Mouse (Mus musculus) neural tube, embryonic 14.5 days (tissue): ENCODE measurements around the gene Hist1h2bq. TPM values are rescaled to one million over a fixed set of nuclear protein-coding genes. Genes with fewer than 3 reads are reported as not detected.
"Not testable (repeated sequence)": the region's sequence is repeated elsewhere in the genome, so short reads cannot be mapped to it uniquely, and the experiment has no call there.

ENCODE experiments used
- ATAC-seq: fragments of 200-750 bp; cut with Nextera tagmentation; 2 replicates; pipeline ENCODE4 v1.8.0; 2017; ENCODE audit warnings: low read depth, mild to moderate bottlenecking, moderate TSS enrichment, moderate library complexity
- H3K27ac ChIP-seq: fragments of 300-500 bp; sonication (generic); 2 replicates; pipeline ENCODE4 v1.5.1; 2014; ENCODE audit warnings: low read depth, mild to moderate bottlenecking, control low read depth, low read length, moderate library complexity, mixed read lengths
- H3K27me3 ChIP-seq: fragments of 300-500 bp; sonication (generic); 2 replicates; pipeline ENCODE4 v1.6.1; 2014; ENCODE audit warnings: low read length; ENCODE audit not compliant: control insufficient read depth, insufficient read depth
- H3K36me3 ChIP-seq: fragments of 300-500 bp; sonication (generic); 2 replicates; pipeline ENCODE4 v1.6.1; 2014; ENCODE audit warnings: low read length, mixed read lengths; ENCODE audit not compliant: control insufficient read depth, insufficient read depth
- H3K4me1 ChIP-seq: fragments of 300-500 bp; sonication (generic); 2 replicates; pipeline ENCODE4 v1.6.1; 2014; ENCODE audit warnings: low read length; ENCODE audit not compliant: control insufficient read depth, insufficient read depth
- H3K4me2 ChIP-seq: fragments of 300-500 bp; sonication (generic); 2 replicates; pipeline ENCODE4 v1.6.1; 2014; ENCODE audit warnings: mild to moderate bottlenecking, low read depth, low read length, control low read depth
- H3K4me3 ChIP-seq: fragments of 300-500 bp; sonication (generic); 2 replicates; pipeline ENCODE4 v1.5.1; 2014; ENCODE audit warnings: low read depth, low read length, control low read depth, mixed read lengths
- H3K9ac ChIP-seq: fragments of 300-500 bp; sonication (generic); replicated peaks from 2 replicates; pipeline ENCODE4 v1.6.1; 2014; ENCODE audit warnings: low read depth, mild to moderate bottlenecking, control low read depth, low read length, mixed read lengths
- H3K9me3 ChIP-seq: fragments of 300-500 bp; sonication (generic); 2 replicates; pipeline ENCODE4 v1.6.1; 2016; ENCODE audit warnings: low read length; ENCODE audit not compliant: control insufficient read depth
- WGBS: fragments of 180-500 bp; shearing (Covaris S2); extraction: QIAGEN DNeasy Blood & Tissue Kit; methylation state at CpG from one replicate; pipeline ENCODE4 v1.1.7; 2014; 5-methylcytosine and 5-hydroxymethylcytosine counted together
- polyA plus RNA-seq: library from polyadenylated mRNA; unstranded; fragments of >200 nt; fragmentation: Nextera tagmentation; extraction: Ambion mirVana; gene quantifications from 2 replicates; pipeline ENCODE4 v1.2.1, GENCODE M21; 2014

The Hist1h2bq gene
- polyA plus RNA-seq, 1 experiment from 2014 or later, result 4.5 TPM

DNA sequence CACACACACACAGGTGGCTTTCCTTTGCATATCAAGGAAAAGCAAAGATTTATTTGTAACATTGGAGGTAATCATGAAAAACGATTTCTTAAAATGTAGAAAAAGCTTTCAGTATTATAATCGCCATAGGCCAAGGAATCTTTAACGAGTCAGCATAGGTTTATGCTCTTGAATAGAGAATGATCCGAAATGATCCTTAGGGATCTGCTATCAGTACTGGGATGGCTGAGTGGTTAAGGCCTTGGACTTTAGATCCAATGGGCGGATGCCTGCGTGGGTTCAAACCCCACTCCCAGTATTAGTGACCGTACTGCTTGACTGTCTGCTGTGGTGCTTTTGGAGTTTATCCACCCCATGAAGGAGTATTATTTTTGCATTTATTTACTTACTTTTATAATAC, 14.4 kb downstream of the Hist1h2bq start:
- Histone ChIP-seq H3K4me2 (no peak overlapping the region), H3K4me3 (no peak overlapping the region), H3K36me3 (no peaks in the 10 kb centered on the region), H3K4me1 (no peaks in the 10 kb centered on the region), H3K27me3 (no peaks in the 10 kb centered on the region), H3K9ac (no peak overlapping the region), H3K27ac (no peak overlapping the region), H3K9me3 (no peaks in the 10 kb centered on the region)
- 91% methylated on average over 7 of the region's 7 CpGs for WGBS
- no peak for ATAC-seq

DNA sequence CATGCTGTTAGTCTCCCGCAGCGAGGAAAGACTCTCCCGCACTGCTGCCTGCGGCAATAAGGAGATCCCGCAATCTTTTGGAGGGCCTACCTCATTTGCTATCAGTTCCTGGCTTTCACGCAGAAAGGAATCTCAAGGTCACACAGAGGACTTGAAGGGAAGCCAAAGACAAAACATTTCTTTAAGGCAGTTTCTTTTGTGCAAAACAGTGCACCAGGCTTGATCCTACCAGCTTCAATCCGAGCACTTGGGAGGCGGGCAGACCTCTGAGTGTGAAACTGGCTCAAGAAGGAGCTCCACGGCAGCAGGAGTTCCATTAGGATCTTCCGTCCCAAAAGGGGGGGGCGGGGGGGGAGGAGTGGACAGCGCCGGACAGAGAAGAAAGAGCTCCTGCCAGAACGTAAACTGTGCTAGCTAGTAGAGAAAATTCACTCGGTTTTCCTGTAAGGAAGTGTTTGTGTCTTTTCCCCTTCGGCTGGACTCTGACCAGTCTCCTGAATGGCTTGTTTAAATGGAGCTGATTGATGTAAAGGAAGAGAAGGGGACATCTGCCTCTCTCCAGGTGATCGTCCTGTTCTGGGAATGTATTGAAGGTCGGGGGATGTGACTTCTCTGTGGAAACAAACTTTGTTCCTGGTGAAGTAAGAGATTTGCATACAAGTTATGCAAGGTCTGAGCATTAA, 19.3 kb downstream of the Hist1h2bq start:
- no peak overlapping the region for H3K9ac ChIP-seq

DNA sequence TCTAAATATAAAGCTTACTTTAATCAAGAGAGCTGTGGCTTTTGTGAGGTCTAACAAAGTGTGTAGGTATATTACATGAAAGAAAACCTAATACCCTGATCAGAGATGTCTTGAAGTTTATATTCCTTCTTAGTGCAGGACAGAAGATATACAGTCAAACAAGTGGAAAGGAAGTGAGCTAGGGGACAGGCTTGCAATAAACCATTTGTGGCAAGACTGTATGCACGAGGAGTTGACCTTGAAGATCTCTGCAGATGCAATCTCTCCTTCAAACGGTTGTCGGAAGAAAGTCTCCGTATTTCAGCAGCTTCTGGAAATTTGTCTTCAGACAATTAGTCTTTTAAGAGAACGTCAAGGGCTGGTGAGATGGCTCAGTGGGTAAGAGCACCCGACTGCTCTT, 20.1 kb downstream of the Hist1h2bq start:
- Histone ChIP-seq H3K4me1 (peaks cover 12% of the 10 kb centered on the region), H3K9me3 (no peaks in the 10 kb centered on the region), H3K4me3 (no peak overlapping the region), H3K9ac (no peak overlapping the region), H3K27ac (no peak overlapping the region), H3K4me2 (no peak overlapping the region), H3K27me3 (no peaks in the 10 kb centered on the region), H3K36me3 (no peaks in the 10 kb centered on the region)
- 57% methylated on average over 6 of the region's 6 CpGs for WGBS
- ATAC-seq, result no peak

More for the DNA sequence above, 19.3 kb downstream of the Hist1h2bq start:
- no peak for ATAC-seq
- Histone ChIP-seq H3K9me3 (no peaks in the 10 kb centered on the region), H3K27me3 (no peaks in the 10 kb centered on the region), H3K27ac (no peak overlapping the region), H3K4me3 (no peak overlapping the region), H3K4me1 (peaks cover 12% of the 10 kb centered on the region), H3K36me3 (no peaks in the 10 kb centered on the region), H3K4me2 (peak overlapping the region; percentile 40)
- 7% methylated on average over 17 of the region's 18 CpGs for WGBS

DNA sequence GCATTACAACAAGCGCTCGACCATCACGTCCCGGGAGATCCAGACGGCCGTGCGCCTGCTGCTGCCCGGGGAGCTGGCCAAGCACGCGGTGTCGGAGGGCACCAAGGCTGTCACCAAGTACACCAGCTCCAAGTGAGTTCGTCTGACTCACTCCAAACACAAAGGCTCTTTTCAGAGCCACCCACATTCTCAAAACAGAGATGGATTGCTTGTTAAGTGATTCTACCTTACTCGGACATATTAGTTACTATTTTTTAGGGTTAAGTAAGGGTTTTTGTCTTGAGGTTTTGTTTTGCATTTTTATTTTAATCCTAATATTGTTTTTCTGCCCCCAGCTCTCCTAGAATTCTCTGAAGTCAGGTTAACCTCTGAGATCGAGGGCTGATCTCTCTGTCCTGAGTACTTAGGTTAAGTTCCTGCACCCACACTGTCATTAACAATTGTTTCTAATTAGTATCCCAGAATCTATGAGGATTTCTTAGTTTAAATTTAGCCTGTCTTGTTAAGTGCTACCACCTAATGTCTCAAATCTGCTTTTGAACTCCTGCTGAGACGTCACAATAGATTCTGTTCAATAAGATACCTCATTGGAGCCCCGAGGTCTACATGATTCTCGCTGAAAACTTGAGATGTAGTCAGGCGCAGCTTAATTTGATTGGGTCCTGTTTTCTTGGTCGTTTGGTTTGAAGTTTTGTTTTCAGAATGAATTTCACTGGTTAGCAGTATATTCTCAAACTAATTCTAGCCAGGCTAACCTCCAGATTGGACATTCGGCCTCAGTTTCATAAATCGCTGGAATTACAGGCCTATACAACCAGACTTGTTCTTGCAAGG, 22.0 kb downstream of the Hist1h2bq start:
- ATAC-seq, result peak; percentile 29; the same call in 1 of the 2 replicates
- Histone ChIP-seq H3K27ac (peak overlapping the region; percentile 5; the same call in 1 of the 2 replicates), H3K9ac (no peak overlapping the region), H3K36me3 (no peaks in the 10 kb centered on the region), H3K4me1 (peaks cover 16% of the 10 kb centered on the region), H3K9me3 (no peaks in the 10 kb centered on the region), H3K4me2 (peak overlapping the region; percentile 56), H3K4me3 (peak overlapping the region; percentile 29), H3K27me3 (no peaks in the 10 kb centered on the region)
- 12% methylated on average over 14 of the region's 21 CpGs for WGBS

DNA sequence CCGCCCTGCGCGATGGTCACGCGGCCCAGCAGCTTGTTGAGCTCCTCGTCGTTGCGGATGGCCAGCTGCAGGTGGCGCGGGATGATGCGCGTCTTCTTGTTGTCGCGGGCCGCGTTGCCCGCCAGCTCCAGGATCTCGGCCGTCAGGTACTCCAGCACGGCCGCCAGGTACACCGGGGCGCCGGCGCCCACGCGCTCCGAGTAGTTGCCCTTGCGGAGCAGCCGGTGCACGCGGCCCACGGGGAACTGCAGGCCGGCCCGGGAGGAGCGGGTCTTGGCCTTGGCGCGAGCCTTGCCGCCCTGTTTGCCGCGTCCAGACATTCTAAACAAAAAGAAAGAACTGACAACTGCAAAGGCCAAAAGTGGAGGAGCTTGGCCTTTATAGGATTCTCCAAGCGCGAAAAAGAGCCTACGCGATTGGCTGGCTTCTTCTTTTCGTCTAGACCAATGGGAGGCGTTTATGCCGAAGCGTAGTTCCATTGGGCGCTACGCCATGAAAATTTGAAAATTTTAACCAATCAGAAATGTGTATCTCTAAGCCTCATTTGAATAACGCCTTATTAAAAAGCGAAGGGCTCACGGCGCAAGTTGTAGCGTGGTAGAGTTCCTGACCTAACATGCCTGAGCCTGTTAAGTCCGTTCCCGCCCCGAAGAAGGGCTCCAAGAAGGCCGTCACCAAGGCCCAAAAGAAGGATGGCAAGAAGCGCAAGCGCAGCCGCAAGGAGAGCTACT, 22.9 kb downstream of the Hist1h2bq start, which contains the start of the genes Hist1h2an and Hist1h2bp:
Gene Hist1h2an (minus strand): TSS at position 320 of the 731 bp plus-strand sequence.
Gene Hist1h2bp (plus strand): TSS at position 563 of the 731 bp plus-strand sequence.
- Histone ChIP-seq H3K4me1 (peaks cover 23% of the 10 kb centered on the region), H3K4me2 (peak within 1 kb of the TSS; percentile 56), H3K4me3 (peak within 1 kb of the TSS; percentile 29), H3K27ac (peak within 1 kb of the TSS; percentile 52)
- not testable (repeated sequence) for H3K9ac ChIP-seq, H3K9me3 ChIP-seq, H3K27me3 ChIP-seq, H3K36me3 ChIP-seq
- peak; percentile 95 for ATAC-seq
- WGBS, result under 1% methylated on average over 35 of the region's 63 CpGs

DNA sequence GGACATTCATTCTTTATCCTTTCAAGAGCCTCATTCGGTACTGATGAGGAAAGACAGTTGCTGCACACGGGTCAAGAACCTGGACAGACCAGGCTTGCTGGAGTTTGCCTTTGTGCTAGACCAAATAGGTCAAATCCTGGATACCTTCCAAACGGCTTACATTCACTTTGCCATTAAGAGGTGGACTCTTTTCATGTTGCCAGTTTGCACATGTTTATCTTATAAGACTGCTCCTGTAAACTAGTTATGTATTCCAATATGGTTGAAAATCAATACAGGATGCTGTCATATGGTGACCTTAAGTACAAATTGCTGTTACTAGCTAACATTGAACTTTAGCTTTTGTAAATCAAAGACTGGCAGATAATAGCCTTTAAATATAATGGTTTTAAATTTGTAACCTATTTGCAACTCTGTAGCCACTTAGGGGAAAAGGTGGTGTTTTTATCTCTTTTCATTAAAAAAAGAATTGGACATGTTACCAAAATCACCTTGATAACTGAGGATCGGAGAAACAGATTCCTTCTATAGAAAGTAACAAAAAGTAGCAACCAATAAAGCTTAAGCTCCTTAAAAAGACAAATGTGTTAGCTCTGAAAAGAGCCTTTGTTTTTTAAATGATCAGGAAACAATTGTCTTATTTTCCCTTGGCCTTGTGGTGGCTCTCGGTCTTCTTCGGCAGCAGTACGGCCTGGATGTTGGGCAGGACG, 23.7 kb downstream of the Hist1h2bq start:
- H3K4me1 ChIP-seq, result peaks cover 23% of the 10 kb centered on the region
- no peak overlapping the region for H3K27ac ChIP-seq
- ATAC-seq, result no peak
- H3K36me3 ChIP-seq, result no peaks in the 10 kb centered on the region
- 3% methylated on average over 8 of the region's 8 CpGs for WGBS
- no peaks in the 10 kb centered on the region for H3K27me3 ChIP-seq
- no peaks in the 10 kb centered on the region for H3K9me3 ChIP-seq
- no peak overlapping the region for H3K9ac ChIP-seq
- peak overlapping the region; percentile 29 for H3K4me3 ChIP-seq
- H3K4me2 ChIP-seq, result peak overlapping the region; percentile 56

DNA sequence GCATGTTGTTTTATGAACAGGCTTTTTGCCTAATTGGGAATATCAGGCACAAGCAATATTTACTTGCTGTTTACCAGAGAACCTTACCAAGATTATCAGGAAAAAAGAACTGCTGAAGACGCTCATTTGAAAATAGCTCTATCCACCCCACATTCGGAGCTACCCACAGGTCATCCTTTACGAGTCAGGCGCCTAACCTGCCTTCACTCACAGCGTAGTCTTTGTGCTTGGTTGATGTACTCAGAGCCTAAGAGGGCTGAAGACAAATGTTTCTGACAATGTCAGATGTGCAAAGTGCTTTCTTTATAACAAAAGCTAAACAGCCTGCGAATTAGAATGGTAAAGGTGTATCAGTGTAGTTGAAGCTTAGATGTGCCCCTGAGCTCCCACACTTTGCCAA, 25.7 kb downstream of the Hist1h2bq start:
- Histone ChIP-seq H3K4me3 (no peak overlapping the region), H3K4me2 (no peak overlapping the region), H3K27ac (no peak overlapping the region), H3K9ac (no peak overlapping the region), H3K36me3 (no peaks in the 10 kb centered on the region), H3K27me3 (no peaks in the 10 kb centered on the region), H3K9me3 (no peaks in the 10 kb centered on the region), H3K4me1 (peaks cover 31% of the 10 kb centered on the region)
- ATAC-seq, result no peak
- WGBS, result 12% methylated on average over 6 of the region's 6 CpGs

DNA sequence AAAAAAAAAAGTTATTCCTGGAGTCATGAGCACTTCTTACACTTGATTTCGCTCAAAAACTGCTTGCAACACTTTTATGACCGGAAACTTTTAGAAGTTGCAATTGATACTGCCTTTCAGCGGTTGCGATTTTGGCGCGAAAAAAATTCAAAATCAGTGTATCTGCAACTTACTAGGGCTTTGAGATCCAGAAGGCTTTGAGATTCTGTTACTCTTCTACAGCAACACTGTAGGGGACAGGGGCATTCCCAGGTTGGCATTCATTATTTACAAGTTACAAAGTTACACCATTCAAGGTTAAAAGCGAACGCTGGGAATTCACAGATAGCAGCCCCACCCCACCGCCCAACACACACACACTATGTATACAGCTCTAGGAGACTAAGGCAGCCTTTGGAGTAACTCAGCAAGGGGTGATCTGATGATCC, 26.2 kb downstream of the Hist1h2bq start:
- Histone ChIP-seq H3K36me3 (no peaks in the 10 kb centered on the region), H3K27me3 (no peaks in the 10 kb centered on the region), H3K4me3 (peak overlapping the region; percentile 36), H3K27ac (peak overlapping the region; percentile 22; the same call in 1 of the 2 replicates), H3K4me1 (peaks cover 31% of the 10 kb centered on the region), H3K4me2 (peak overlapping the region; percentile 64), H3K9ac (no peak overlapping the region), H3K9me3 (no peaks in the 10 kb centered on the region)
- 2% methylated on average over 9 of the region's 9 CpGs for WGBS
- no peak for ATAC-seq
